Mouse (Mus musculus) olfactory bulb, adult 2 months (tissue): ENCODE data around the gene Nde1. TPM values are rescaled to one million over a fixed set of nuclear protein-coding genes. Genes with fewer than 3 reads are reported as not detected.

Experiments used
- H3K27ac ChIP-seq: fragments of 200-500 bp; 2 replicates; pipeline ENCODE4 v1.5.1; 2012; ENCODE audit warnings: low read depth, low read length; ENCODE audit not compliant: insufficient read depth
- H3K4me1 ChIP-seq: fragments of 200-500 bp; 2 replicates; pipeline ENCODE4 v1.6.1; 2012; ENCODE audit warnings: low read length; ENCODE audit not compliant: control insufficient read depth, insufficient read depth
- H3K4me3 ChIP-seq: fragments of 200-500 bp; 2 replicates; pipeline ENCODE4 v1.5.1; 2012; ENCODE audit warnings: mild to moderate bottlenecking, low read depth, low read length, moderate library complexity; ENCODE audit not compliant: insufficient read depth
- CTCF ChIP-seq: fragments of 200-500 bp; IDR thresholded peaks from 2 replicates; pipeline ENCODE4 v1.5.1; 2012; ENCODE audit warnings: low read depth, mild to moderate bottlenecking, low read length, moderate library complexity; ENCODE audit not compliant: insufficient read depth
- POLR2A ChIP-seq: fragments of 200-500 bp; IDR thresholded peaks from 2 replicates; pipeline ENCODE4 v1.6.1; 2012; ENCODE audit warnings: mild to moderate bottlenecking, low read depth, low read length, moderate library complexity; ENCODE audit not compliant: insufficient read depth
- WGBS: fragments of 180-500 bp; shearing (Covaris S2); methylation state at CpG from one replicate; pipeline ENCODE4 v1.1.7; 2018; 5-methylcytosine and 5-hydroxymethylcytosine counted together
- polyA plus RNA-seq: library from polyadenylated mRNA; stranded (reverse); fragments of >200 nt; gene quantifications from 2 replicates; pipeline ENCODE4 v1.2.4, GENCODE M21; 2012; ENCODE audit warnings: low replicate concordance; ENCODE audit not compliant: missing spikeins, insufficient read depth, insufficient read length

Gene Nde1
- polyA plus RNA-seq, 1 experiment, result not detected

- peak overlapping the region; percentile 97 for H3K4me3 ChIP-seq
- peaks cover 9% of the 10 kb centered on the region for H3K4me1 ChIP-seq
- peak overlapping the region; percentile 50; the same call in 1 of the 2 replicates for H3K27ac ChIP-seq
- no peak for TF ChIP-seq CTCF
- TF ChIP-seq POLR2A, result no peak
- 6% methylated on average over 7 of the region's 7 CpGs for WGBS
Measured at GRCm38 (mm10) chr16:14158536-14158935, 4.5 kb upstream of the Nde1 start.

- Histone ChIP-seq H3K27ac (peak overlapping the region; percentile 100), H3K4me1 (peaks cover 10% of the 10 kb centered on the region), H3K4me3 (peak overlapping the region; percentile 97)
- peak; percentile 99 for TF ChIP-seq POLR2A
- TF ChIP-seq CTCF, result no peak
- 1% methylated on average over 58 of the region's 58 CpGs for WGBS
Measured at GRCm38 (mm10) chr16:14158936-14159745, 3.9 kb upstream of the Nde1 start.

- Histone ChIP-seq H3K4me1 (peaks cover 10% of the 10 kb centered on the region), H3K4me3 (peak overlapping the region; percentile 97), H3K27ac (peak overlapping the region; percentile 100)
- TF ChIP-seq CTCF, result peak; percentile 7; the same call in 1 of the 2 replicates
- TF ChIP-seq POLR2A, result no peak
- WGBS, result 0% methylated on average over 10 of the region's 10 CpGs
Measured at GRCm38 (mm10) chr16:14159746-14160131, 3.3 kb upstream of the Nde1 start.

GRCm38 (mm10) chr16:14160941-14161340 lies 2.1 kb upstream of the Nde1 start:
- 64% methylated on average over 1 of the region's 1 CpGs for WGBS
- Histone ChIP-seq H3K4me1 (peaks cover 10% of the 10 kb centered on the region), H3K27ac (no peak overlapping the region), H3K4me3 (no peak overlapping the region)
- TF ChIP-seq CTCF, result no peak
- TF ChIP-seq POLR2A, result no peak

- no peak overlapping the region for H3K27ac ChIP-seq
- no peak for TF ChIP-seq POLR2A
- no peak for TF ChIP-seq CTCF
- peak overlapping the region; percentile 50 for H3K4me3 ChIP-seq
- 10% methylated on average over 10 of the region's 10 CpGs for WGBS
- peaks cover 10% of the 10 kb centered on the region for H3K4me1 ChIP-seq
Measured at GRCm38 (mm10) chr16:14163731-14164130, 656 bp downstream of the Nde1 start.

- no peak for TF ChIP-seq CTCF
- TF ChIP-seq POLR2A, result no peak
- peaks cover 10% of the 10 kb centered on the region for H3K4me1 ChIP-seq
- WGBS, result 90% methylated on average over 4 of the region's 4 CpGs
- no peak overlapping the region for H3K4me3 ChIP-seq
- H3K27ac ChIP-seq, result no peak overlapping the region
Measured at GRCm38 (mm10) chr16:14166490-14166889, 3.4 kb downstream of the Nde1 start.

GRCm38 (mm10) chr16:14169706-14170105 lies 6.6 kb downstream of the Nde1 start:
- H3K4me3 ChIP-seq, result no peak overlapping the region
- no peak overlapping the region for H3K27ac ChIP-seq
- no peak for TF ChIP-seq CTCF
- TF ChIP-seq POLR2A, result no peak
- H3K4me1 ChIP-seq, result no peaks in the 10 kb centered on the region
- WGBS, result 94% methylated on average over 1 of the region's 1 CpGs

- H3K27ac ChIP-seq, result no peak overlapping the region
- no peak for TF ChIP-seq POLR2A
- 75% methylated on average over 3 of the region's 3 CpGs for WGBS
- H3K4me1 ChIP-seq, result 0 out of 2 replicates have a peak, but pooled peaks cover 2% of the 10 kb centered on the region
- no peak overlapping the region for H3K4me3 ChIP-seq
Measured at GRCm38 (mm10) chr16:14178041-14178440, 15.0 kb downstream of the Nde1 start.

GRCm38 (mm10) chr16:14180163-14180733 lies 17.2 kb downstream of the Nde1 start:
- Histone ChIP-seq H3K4me1 (peaks cover 2% of the 10 kb centered on the region; the same call in 1 of the 2 replicates), H3K4me3 (no peak overlapping the region), H3K27ac (no peak overlapping the region)
- WGBS, result 51% methylated on average over 6 of the region's 6 CpGs
- TF ChIP-seq POLR2A (no peak), CTCF (no peak)

GRCm38 (mm10) chr16:14182360-14182759 lies 19.3 kb downstream of the Nde1 start:
- TF ChIP-seq CTCF (no peak), POLR2A (no peak)
- H3K27ac ChIP-seq, result no peak overlapping the region
- no peak overlapping the region for H3K4me3 ChIP-seq
- H3K4me1 ChIP-seq, result peaks cover 2% of the 10 kb centered on the region; the same call in 1 of the 2 replicates
- 85% methylated on average over 5 of the region's 5 CpGs for WGBS
